Mouse (Mus musculus): ENCODE data around the gene Bsdc1. TPM values are rescaled to one million over a fixed set of nuclear protein-coding genes. Genes with fewer than 3 reads are reported as not detected.
A peak's percentile ranks its signal among the peaks of the same experiment; 100 is the strongest.
"Not testable (repeated sequence)": the region's sequence is repeated elsewhere in the genome, so short reads cannot be mapped to it uniquely, and the experiment has no call there.

The Bsdc1 gene
- polyA plus RNA-seq, 1 experiment from 2014 or later, result 24.6 TPM

DNA sequence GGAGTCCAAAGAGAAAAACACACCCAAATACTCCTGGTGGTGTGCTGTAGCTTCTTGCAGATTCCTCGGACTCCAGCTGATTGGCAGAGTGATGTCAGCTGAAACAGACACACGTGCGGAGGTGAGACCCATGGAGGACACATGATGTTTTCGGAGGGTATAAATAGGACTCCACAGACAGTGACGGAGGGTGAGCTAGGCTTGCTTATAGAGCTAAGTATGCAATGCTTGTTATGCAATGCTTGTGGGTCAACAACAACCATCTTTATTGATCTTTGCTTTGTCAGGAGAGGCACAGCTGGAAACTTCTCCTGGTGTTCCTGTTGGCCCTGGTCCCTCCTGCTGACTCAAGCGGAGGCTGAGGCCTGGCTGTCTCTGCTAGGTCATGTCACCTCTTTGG lies 12.7 kb upstream of the Bsdc1 start:
- H3K4me1 ChIP-seq (ENCODE audit: control insufficient read depth, insufficient read depth, low read length), result peaks cover 7% of the 10 kb centered on the region; the same call in 1 of the 2 replicates
- no peak overlapping the region for H3K4me3 ChIP-seq (ENCODE audit: low read depth, low read length)
- 76% methylated on average over 6 of the region's 6 CpGs for WGBS (ENCODE audit: insufficient replicate concordance)
- no peak overlapping the region for H3K9ac ChIP-seq (ENCODE audit: low read depth, low read length)
- ATAC-seq (replicated peaks; ENCODE audit: insufficient number of reproducible peaks, low FRiP score, low TSS enrichment), result no peak
- no peak overlapping the region for H3K4me2 ChIP-seq
- H3K36me3 ChIP-seq (ENCODE audit: control insufficient read depth, insufficient read depth, low read length), result no peaks in the 10 kb centered on the region
- H3K27me3 ChIP-seq (ENCODE audit: control insufficient read depth, insufficient read depth, low read length), result no peaks in the 10 kb centered on the region
- H3K27ac ChIP-seq (ENCODE audit: low read depth, low read length), result no peak overlapping the region
- no peaks in the 10 kb centered on the region for H3K9me3 ChIP-seq (replicated peaks; ENCODE audit: control insufficient read depth, low read length)

DNA sequence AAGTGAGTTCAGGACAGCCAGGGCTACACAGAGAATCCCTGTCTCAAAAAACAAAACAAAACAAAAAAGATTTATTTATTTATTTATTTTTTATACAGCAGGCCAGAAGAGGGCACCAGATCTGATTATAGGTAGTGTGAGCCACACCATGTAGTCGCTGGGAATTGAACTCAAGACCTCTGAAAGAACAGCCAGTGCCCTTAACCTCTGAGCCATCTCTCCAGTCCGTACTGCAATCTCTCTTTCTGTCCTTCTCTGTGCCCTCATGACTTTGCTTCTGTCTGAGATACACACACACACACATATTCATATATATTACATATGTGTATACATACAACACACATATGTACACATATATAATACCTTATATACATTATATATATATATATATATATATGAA lies 10.5 kb upstream of the Bsdc1 start:
- no peak overlapping the region for H3K4me3 ChIP-seq (ENCODE audit: low read depth, low read length)
- no peak for ATAC-seq (replicated peaks; ENCODE audit: insufficient number of reproducible peaks, low FRiP score, low TSS enrichment)
- H3K36me3 ChIP-seq (ENCODE audit: control insufficient read depth, insufficient read depth, low read length), result no peaks in the 10 kb centered on the region

DNA sequence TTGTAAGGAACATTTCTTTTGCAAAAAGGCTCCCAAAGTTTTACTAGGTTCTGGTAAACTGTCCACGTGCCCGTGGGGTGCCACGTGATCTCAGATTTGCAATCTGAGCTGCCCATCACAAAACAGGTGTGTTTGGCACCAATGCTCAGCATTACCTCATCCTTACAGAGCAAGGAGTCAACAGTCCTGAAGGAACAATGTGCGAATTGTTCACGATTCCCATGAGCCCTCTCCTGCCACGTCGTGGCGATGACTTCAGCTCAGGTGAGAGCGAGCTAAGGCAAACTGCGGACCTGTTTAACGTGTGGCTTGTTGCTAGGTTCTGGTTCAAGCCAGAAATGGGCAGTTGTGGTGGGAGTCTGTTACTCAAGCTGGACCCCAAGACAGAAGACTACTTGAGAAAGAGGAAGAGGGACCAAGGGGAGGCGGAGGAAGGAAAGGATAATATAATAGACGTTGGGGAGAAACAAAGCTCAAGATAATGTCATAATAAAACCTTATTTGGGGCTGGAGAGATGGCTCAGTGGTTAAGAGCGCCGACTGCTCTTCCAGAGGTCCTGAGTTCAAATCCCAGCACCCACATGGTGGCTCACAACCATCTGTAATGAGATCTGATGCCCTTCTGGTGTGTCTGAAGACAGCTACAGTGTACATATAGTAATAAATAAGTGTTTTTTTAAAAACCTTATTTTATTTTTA lies 9.8 kb upstream of the Bsdc1 start:
- Histone ChIP-seq H3K4me3 (ENCODE audit: low read depth, low read length) (no peak overlapping the region), H3K4me2 (no peak overlapping the region), H3K36me3 (ENCODE audit: control insufficient read depth, insufficient read depth, low read length) (no peaks in the 10 kb centered on the region), H3K9me3 (replicated peaks; ENCODE audit: control insufficient read depth, low read length) (no peaks in the 10 kb centered on the region), H3K27ac (ENCODE audit: low read depth, low read length) (no peak overlapping the region), H3K27me3 (ENCODE audit: control insufficient read depth, insufficient read depth, low read length) (no peaks in the 10 kb centered on the region), H3K4me1 (ENCODE audit: control insufficient read depth, insufficient read depth, low read length) (0 out of 2 replicates have a peak, but pooled peaks cover 3% of the 10 kb centered on the region), H3K9ac (ENCODE audit: low read depth, low read length) (no peak overlapping the region)
- ATAC-seq (replicated peaks; ENCODE audit: insufficient number of reproducible peaks, low FRiP score, low TSS enrichment), result no peak
- 82% methylated on average over 15 of the region's 15 CpGs for WGBS (ENCODE audit: insufficient replicate concordance)

More for the DNA sequence above, 10.5 kb upstream of the Bsdc1 start:
- Histone ChIP-seq H3K9me3 (replicated peaks; ENCODE audit: control insufficient read depth, low read length) (no peaks in the 10 kb centered on the region), H3K27ac (ENCODE audit: low read depth, low read length) (no peak overlapping the region), H3K4me1 (ENCODE audit: control insufficient read depth, insufficient read depth, low read length) (0 out of 2 replicates have a peak, but pooled peaks cover 3% of the 10 kb centered on the region), H3K27me3 (ENCODE audit: control insufficient read depth, insufficient read depth, low read length) (no peaks in the 10 kb centered on the region), H3K9ac (ENCODE audit: low read depth, low read length) (no peak overlapping the region), H3K4me2 (no peak overlapping the region)
- WGBS (ENCODE audit: insufficient replicate concordance), result 62% methylated on average over 2 of the region's 2 CpGs

DNA sequence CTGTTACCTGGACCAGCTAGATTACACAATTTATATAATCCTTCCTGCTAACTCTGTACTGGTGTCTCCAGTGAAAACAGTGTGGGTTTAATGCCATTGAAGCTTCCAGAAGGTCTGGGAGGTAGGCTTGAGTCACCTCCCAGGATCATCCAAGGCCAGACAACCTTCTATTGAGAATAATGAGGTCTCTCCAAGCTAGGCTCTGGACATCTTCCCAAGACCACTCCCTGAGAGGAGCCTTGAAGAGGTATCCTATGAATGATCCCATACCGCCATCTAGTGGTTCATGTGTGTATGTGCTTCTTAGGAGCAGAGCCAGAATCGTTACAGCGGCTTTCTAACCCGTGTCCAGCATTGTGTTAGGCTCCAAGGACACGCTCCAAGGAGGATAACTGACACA lies 6.1 kb upstream of the Bsdc1 start:
- 3% methylated on average over 5 of the region's 5 CpGs for WGBS (ENCODE audit: insufficient replicate concordance)
- Histone ChIP-seq H3K27ac (ENCODE audit: low read depth, low read length) (no peak overlapping the region), H3K4me3 (ENCODE audit: low read depth, low read length) (no peak overlapping the region), H3K4me1 (ENCODE audit: control insufficient read depth, insufficient read depth, low read length) (no peaks in the 10 kb centered on the region), H3K4me2 (no peak overlapping the region), H3K36me3 (ENCODE audit: control insufficient read depth, insufficient read depth, low read length) (no peaks in the 10 kb centered on the region), H3K9ac (ENCODE audit: low read depth, low read length) (no peak overlapping the region), H3K9me3 (replicated peaks; ENCODE audit: control insufficient read depth, low read length) (no peaks in the 10 kb centered on the region), H3K27me3 (ENCODE audit: control insufficient read depth, insufficient read depth, low read length) (no peaks in the 10 kb centered on the region)
- ATAC-seq (replicated peaks; ENCODE audit: insufficient number of reproducible peaks, low FRiP score, low TSS enrichment), result peak; percentile 14; the same call in 1 of the 2 replicates

DNA sequence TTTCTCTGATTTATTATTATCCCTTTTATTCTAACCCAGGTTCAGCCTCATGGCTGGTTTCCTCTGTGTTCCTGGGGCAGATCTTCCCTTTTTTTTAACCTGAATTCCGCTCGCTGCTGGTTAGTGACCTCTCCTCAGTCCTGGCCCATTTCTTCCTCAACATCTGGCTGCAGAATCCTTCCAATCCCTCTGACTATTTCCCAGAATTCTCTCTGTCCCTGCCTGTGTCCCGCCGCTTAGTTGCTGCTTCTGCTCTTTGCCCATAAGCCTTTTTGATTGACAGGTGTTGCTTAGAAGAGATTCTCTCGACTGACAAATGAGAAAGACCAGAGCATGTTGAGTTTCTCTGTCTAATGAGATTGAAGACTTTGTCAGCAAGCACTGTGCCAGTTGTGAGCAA lies 5.3 kb upstream of the Bsdc1 start:
- H3K4me3 ChIP-seq (ENCODE audit: low read depth, low read length), result no peak overlapping the region
- H3K9me3 ChIP-seq (replicated peaks; ENCODE audit: control insufficient read depth, low read length), result no peaks in the 10 kb centered on the region
- H3K4me2 ChIP-seq, result no peak overlapping the region
- 49% methylated on average over 5 of the region's 5 CpGs for WGBS (ENCODE audit: insufficient replicate concordance)
- H3K4me1 ChIP-seq (ENCODE audit: control insufficient read depth, insufficient read depth, low read length), result no peaks in the 10 kb centered on the region
- no peaks in the 10 kb centered on the region for H3K27me3 ChIP-seq (ENCODE audit: control insufficient read depth, insufficient read depth, low read length)
- H3K9ac ChIP-seq (ENCODE audit: low read depth, low read length), result no peak overlapping the region
- H3K27ac ChIP-seq (ENCODE audit: low read depth, low read length), result no peak overlapping the region
- no peaks in the 10 kb centered on the region for H3K36me3 ChIP-seq (ENCODE audit: control insufficient read depth, insufficient read depth, low read length)
- no peak for ATAC-seq (replicated peaks; ENCODE audit: insufficient number of reproducible peaks, low FRiP score, low TSS enrichment)

DNA sequence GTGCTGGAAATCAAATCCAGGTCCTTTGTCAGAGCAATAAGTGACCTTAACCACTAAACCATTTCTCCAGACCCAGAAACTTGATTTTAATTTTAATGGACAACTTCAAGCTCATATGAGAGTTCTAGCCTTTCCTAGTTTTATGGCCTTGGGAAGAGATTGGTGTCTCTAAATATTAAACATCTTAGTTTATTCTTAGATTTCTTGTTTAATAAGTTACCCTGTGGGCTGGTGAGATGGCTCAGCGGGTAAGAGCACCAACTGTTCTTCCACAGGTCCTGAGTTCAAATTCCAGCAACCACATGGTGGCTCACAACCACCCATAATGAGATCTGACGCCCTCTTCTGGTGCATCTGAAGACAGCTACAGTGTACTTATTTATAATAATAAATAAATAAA lies 4.1 kb upstream of the Bsdc1 start:
- not testable (repeated sequence) for H3K27me3 ChIP-seq (ENCODE audit: control insufficient read depth, insufficient read depth, low read length); H3K9ac ChIP-seq (ENCODE audit: low read depth, low read length); ATAC-seq (replicated peaks; ENCODE audit: insufficient number of reproducible peaks, low FRiP score, low TSS enrichment); H3K4me1 ChIP-seq (ENCODE audit: control insufficient read depth, insufficient read depth, low read length); H3K4me3 ChIP-seq (ENCODE audit: low read depth, low read length); H3K4me2 ChIP-seq; H3K36me3 ChIP-seq (ENCODE audit: control insufficient read depth, insufficient read depth, low read length); H3K27ac ChIP-seq (ENCODE audit: low read depth, low read length); H3K9me3 ChIP-seq (replicated peaks; ENCODE audit: control insufficient read depth, low read length)
- WGBS (ENCODE audit: insufficient replicate concordance), result 59% methylated on average over 2 of the region's 2 CpGs

DNA sequence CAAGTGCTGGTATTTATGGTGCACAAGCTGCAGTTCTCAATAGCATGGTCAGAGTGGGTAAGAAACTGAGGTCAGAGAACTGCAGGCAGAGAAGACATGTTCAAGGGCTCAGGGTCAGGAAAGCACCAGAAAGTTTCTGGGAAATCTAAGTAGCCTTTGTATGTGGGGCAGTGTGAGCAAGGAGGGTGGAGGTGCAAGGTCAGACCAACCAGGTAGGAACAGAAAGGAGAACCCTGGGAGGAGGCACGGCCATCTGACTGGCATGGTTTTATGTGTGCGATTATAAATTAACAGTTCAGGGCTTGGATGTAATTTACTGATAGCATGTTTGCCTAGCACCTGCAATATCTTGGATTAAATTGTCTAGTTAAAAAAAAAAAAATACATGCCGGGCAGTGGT lies 1.7 kb upstream of the Bsdc1 start:
- Histone ChIP-seq H3K4me2 (no peak overlapping the region), H3K9ac (ENCODE audit: low read depth, low read length) (no peak overlapping the region), H3K36me3 (ENCODE audit: control insufficient read depth, insufficient read depth, low read length) (no peaks in the 10 kb centered on the region), H3K4me3 (ENCODE audit: low read depth, low read length) (no peak overlapping the region), H3K9me3 (replicated peaks; ENCODE audit: control insufficient read depth, low read length) (no peaks in the 10 kb centered on the region), H3K4me1 (ENCODE audit: control insufficient read depth, insufficient read depth, low read length) (peaks cover 6% of the 10 kb centered on the region; the same call in 1 of the 2 replicates), H3K27ac (ENCODE audit: low read depth, low read length) (no peak overlapping the region), H3K27me3 (ENCODE audit: control insufficient read depth, insufficient read depth, low read length) (no peaks in the 10 kb centered on the region)
- ATAC-seq (replicated peaks; ENCODE audit: insufficient number of reproducible peaks, low FRiP score, low TSS enrichment), result no peak
- 88% methylated on average over 3 of the region's 3 CpGs for WGBS (ENCODE audit: insufficient replicate concordance)

DNA sequence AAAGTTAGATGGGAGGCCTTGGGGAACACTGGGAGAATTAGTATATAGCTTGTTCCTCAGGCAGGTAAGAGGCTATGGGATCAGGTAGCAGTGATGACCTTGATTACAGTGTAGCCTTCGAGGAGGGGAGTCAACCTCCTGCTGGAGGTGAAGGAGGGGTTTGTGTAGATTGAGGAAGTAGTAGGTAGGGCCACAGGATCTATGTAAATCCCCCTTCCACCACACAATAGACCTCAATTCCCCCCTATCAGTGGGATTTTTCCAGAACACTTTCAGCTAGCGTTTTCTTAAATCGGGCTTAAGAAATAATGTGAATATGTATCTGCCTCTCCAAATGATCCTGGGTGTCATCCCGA lies 576 bp upstream of the Bsdc1 start:
- peak overlapping the region; percentile 84 for H3K4me2 ChIP-seq
- no peaks in the 10 kb centered on the region for H3K27me3 ChIP-seq (ENCODE audit: control insufficient read depth, insufficient read depth, low read length)
- H3K4me3 ChIP-seq (ENCODE audit: low read depth, low read length), result peak overlapping the region; percentile 85
- WGBS (ENCODE audit: insufficient replicate concordance), result 0% methylated on average over 4 of the region's 4 CpGs
- peak overlapping the region; percentile 77 for H3K27ac ChIP-seq (ENCODE audit: low read depth, low read length)
- no peak for ATAC-seq (replicated peaks; ENCODE audit: insufficient number of reproducible peaks, low FRiP score, low TSS enrichment)
- peaks cover 7% of the 10 kb centered on the region for H3K36me3 ChIP-seq (ENCODE audit: control insufficient read depth, insufficient read depth, low read length)
- H3K4me1 ChIP-seq (ENCODE audit: control insufficient read depth, insufficient read depth, low read length), result peaks cover 6% of the 10 kb centered on the region; the same call in 1 of the 2 replicates
- no peaks in the 10 kb centered on the region for H3K9me3 ChIP-seq (replicated peaks; ENCODE audit: control insufficient read depth, low read length)
- peak overlapping the region; percentile 81 for H3K9ac ChIP-seq (ENCODE audit: low read depth, low read length)

DNA sequence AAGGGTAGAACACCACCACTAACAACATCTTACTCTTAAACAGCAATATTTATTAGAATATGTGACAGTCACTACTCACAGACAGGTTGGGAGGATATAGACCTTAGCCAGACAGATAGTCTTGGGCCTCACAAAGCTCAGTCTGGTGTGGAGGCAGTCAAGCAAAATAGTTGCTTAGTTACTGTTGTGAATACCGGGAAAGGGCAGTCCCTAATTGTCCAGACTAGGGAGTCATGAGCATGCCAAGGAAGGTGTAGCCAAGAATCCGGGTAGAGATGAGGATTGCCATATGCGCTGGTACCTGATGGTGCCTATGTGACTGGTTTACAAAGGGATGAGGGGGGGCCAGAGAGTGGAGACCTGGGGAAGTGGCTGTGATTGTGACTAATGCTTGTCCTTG lies 737 bp downstream of the Bsdc1 start:
- WGBS (ENCODE audit: insufficient replicate concordance), result 54% methylated on average over 3 of the region's 3 CpGs
- no peaks in the 10 kb centered on the region for H3K27me3 ChIP-seq (ENCODE audit: control insufficient read depth, insufficient read depth, low read length)
- no peaks in the 10 kb centered on the region for H3K9me3 ChIP-seq (replicated peaks; ENCODE audit: control insufficient read depth, low read length)
- peak overlapping the region; percentile 85 for H3K4me3 ChIP-seq (ENCODE audit: low read depth, low read length)
- H3K27ac ChIP-seq (ENCODE audit: low read depth, low read length), result no peak overlapping the region
- peaks cover 17% of the 10 kb centered on the region for H3K36me3 ChIP-seq (ENCODE audit: control insufficient read depth, insufficient read depth, low read length)
- no peak for ATAC-seq (replicated peaks; ENCODE audit: insufficient number of reproducible peaks, low FRiP score, low TSS enrichment)
- peak overlapping the region; percentile 79 for H3K9ac ChIP-seq (ENCODE audit: low read depth, low read length)
- peaks cover 6% of the 10 kb centered on the region; the same call in 1 of the 2 replicates for H3K4me1 ChIP-seq (ENCODE audit: control insufficient read depth, insufficient read depth, low read length)
- peak overlapping the region; percentile 87 for H3K4me2 ChIP-seq
